Mouse (Mus musculus) cerebellum, adult 2 months (tissue): ENCODE data around the gene Zfp212. TPM values are rescaled to one million over a fixed set of nuclear protein-coding genes. Genes with fewer than 3 reads are reported as not detected.

Experiments
- DNase-seq, 2 experiments: peaks; one replicate each; pipeline ENCODE4 v3.0.0; 2021
- H3K27ac ChIP-seq: fragments of 200-500 bp; 2 replicates; pipeline ENCODE4 v1.5.1; 2012; ENCODE audit warnings: low read length, control low read depth, inconsistent platforms; ENCODE audit not compliant: insufficient read depth
- H3K27me3 ChIP-seq: fragments of 200-500 bp; 2 replicates; pipeline ENCODE4 v1.6.1; 2012; ENCODE audit warnings: inconsistent platforms, mild to moderate bottlenecking, low read length, moderate library complexity; ENCODE audit not compliant: control insufficient read depth, insufficient read depth
- H3K4me1 ChIP-seq: fragments of 200-500 bp; 2 replicates; pipeline ENCODE4 v1.6.1; 2011; ENCODE audit warnings: low read length; ENCODE audit not compliant: control insufficient read depth, insufficient read depth
- H3K4me3 ChIP-seq: fragments of 200-500 bp; replicated peaks from 2 replicates; pipeline ENCODE3; 2011; ENCODE audit warnings: mild to moderate bottlenecking, low read depth, low read length, control low read depth; ENCODE audit not compliant: insufficient read depth
- CTCF ChIP-seq: fragments of 200-500 bp; IDR thresholded peaks from 2 replicates; pipeline ENCODE4 v1.5.1; 2011; ENCODE audit warnings: low read depth, mild to moderate bottlenecking, control low read depth, low read length, moderate library complexity, borderline replicate concordance; ENCODE audit not compliant: insufficient read depth
- POLR2A ChIP-seq: fragments of 200-500 bp; IDR thresholded peaks from 2 replicates; pipeline ENCODE4 v1.6.1; 2011; ENCODE audit warnings: low read length, control low read depth, borderline replicate concordance; ENCODE audit not compliant: insufficient read depth
- WGBS: fragments of 180-500 bp; shearing (Covaris S2); methylation state at CpG from one replicate; pipeline ENCODE4 v1.1.7; 2018; 5-methylcytosine and 5-hydroxymethylcytosine counted together
- polyA plus RNA-seq: library from polyadenylated mRNA; depleted of rRNA; stranded (reverse); fragments of >200 nt; gene quantifications from 2 replicates; pipeline ENCODE4 v1.2.3, GENCODE M21; 2012

The Zfp212 gene
- polyA plus RNA-seq, 1 experiment, result 17.2 TPM

- H3K4me3 ChIP-seq, result no peak overlapping the region
- H3K4me1 ChIP-seq, result no peaks in the 10 kb centered on the region; the same call in none of the 2 replicates
- no peaks in the 10 kb centered on the region for H3K27me3 ChIP-seq
- DNase-seq, result no peak
- H3K27ac ChIP-seq, result no peak overlapping the region
- WGBS, result 91% methylated on average over 8 of the region's 8 CpGs
- TF ChIP-seq CTCF (no peak), POLR2A (no peak)
Observed at GRCm38 (mm10) chr6:47888812-47889383, 31.4 kb upstream of the Zfp212 start.

- no peak for DNase-seq
- TF ChIP-seq CTCF, result no peak
- no peak for TF ChIP-seq POLR2A
- 93% methylated on average over 6 of the region's 6 CpGs for WGBS
- H3K27ac ChIP-seq, result no peak overlapping the region
- H3K4me3 ChIP-seq, result no peak overlapping the region
- no peaks in the 10 kb centered on the region for H3K27me3 ChIP-seq
- H3K4me1 ChIP-seq, result peaks cover 4% of the 10 kb centered on the region
Observed at GRCm38 (mm10) chr6:47899416-47899815, 20.9 kb upstream of the Zfp212 start.

DNA sequence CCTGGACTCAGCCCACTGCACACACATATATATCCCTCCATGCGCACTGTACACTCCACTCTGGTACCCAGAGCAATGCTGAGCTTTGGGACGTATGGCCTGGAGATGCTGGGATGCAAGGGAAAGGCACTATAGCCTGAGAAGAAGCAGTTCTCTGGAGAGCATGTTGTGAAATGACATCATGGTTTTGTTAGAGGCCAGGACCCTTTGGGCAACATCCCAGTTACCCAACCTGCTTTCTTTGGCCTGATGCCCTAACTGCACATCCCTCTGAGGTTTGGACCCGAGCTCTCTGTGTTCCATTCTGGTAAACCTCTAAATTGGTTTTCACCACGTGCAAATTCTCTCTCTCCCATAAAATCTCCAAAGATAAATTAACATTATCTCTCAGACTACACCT, 16.7 kb upstream of the Zfp212 start:
- 15% methylated on average over 4 of the region's 4 CpGs for WGBS
- TF ChIP-seq POLR2A (no peak), CTCF (no peak)
- Histone ChIP-seq H3K27ac (peak overlapping the region; percentile 49), H3K4me1 (peaks cover 4% of the 10 kb centered on the region), H3K4me3 (no peak overlapping the region), H3K27me3 (no peaks in the 10 kb centered on the region)
- DNase-seq, result peak; percentile 77 to 88

DNA sequence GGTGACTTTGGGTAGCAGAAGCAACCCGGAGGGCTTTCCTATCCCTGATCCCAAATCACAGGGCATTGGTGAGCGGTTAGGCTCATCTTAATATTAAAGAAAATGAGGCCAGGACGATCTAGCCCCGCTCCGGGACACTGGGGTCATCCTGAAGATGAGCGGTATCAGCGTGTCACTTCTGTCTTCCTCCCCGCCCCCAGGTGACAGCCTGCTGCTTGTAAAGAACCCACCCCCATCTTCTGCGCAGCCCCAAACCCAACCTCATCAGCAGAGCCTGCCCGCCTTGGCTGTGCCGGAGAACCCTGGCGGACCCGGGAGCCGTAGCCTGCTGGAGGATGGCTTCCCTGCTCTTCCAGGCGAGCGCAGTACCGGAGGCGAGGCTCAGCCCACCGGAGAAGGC, 15.9 kb upstream of the Zfp212 start:
- no peaks in the 10 kb centered on the region for H3K27me3 ChIP-seq
- peaks cover 4% of the 10 kb centered on the region for H3K4me1 ChIP-seq
- TF ChIP-seq CTCF, result no peak
- TF ChIP-seq POLR2A, result no peak
- DNase-seq, result no peak
- H3K4me3 ChIP-seq, result no peak overlapping the region
- no peak overlapping the region for H3K27ac ChIP-seq
- 79% methylated on average over 19 of the region's 19 CpGs for WGBS

- Histone ChIP-seq H3K27ac (no peak overlapping the region), H3K4me3 (no peak overlapping the region), H3K4me1 (peaks cover 4% of the 10 kb centered on the region), H3K27me3 (no peaks in the 10 kb centered on the region)
- no peak for TF ChIP-seq CTCF
- WGBS, result 72% methylated on average over 44 of the region's 44 CpGs
- no peak for DNase-seq
Observed at GRCm38 (mm10) chr6:47904917-47905695, 15.2 kb upstream of the Zfp212 start.

DNA sequence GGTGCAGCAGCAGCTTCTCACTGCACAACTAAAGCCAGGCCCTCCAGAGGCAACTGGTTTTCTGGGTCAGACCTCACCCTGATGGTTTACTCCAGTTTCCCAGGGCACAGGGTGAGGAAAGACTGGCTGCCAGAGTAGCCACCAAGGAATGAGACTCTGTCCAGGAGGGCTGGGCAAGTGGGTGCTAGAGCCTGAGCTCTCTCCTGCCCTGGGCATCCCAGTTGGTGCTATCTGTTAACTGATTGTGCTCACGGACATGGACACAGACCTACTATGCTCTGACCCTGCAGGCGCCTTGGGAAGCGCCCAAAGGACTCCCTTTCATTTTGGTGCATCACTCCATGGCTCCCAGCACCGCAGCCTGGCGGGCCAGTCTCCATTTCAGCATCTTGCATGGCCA, 13.9 kb upstream of the Zfp212 start:
- Histone ChIP-seq H3K27me3 (no peaks in the 10 kb centered on the region), H3K4me3 (no peak overlapping the region), H3K4me1 (peaks cover 4% of the 10 kb centered on the region), H3K27ac (no peak overlapping the region)
- WGBS, result 91% methylated on average over 5 of the region's 5 CpGs
- TF ChIP-seq CTCF (no peak), POLR2A (no peak)
- DNase-seq, result no peak

DNA sequence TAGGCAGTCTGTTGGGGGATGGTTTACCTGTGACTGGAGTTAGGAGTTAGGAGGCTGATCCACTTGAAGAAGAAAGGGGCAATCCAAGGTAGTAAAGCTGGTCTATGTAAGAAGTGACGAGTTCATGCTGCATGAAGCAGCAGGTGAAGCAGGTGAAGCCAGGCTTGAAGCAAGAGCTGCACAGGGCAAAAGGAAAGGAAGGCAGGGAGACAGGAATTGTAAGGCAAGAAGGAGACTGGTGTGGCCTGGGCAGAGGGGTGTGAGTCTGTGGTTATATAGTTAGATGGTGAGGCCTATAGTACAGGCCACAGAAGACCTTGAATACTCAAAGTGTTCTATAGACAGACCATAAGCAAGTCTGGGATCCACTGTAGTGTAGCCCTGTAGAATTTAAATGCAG, 11.3 kb upstream of the Zfp212 start:
- Histone ChIP-seq H3K27me3 (no peaks in the 10 kb centered on the region), H3K4me1 (no peaks in the 10 kb centered on the region), H3K4me3 (no peak overlapping the region), H3K27ac (no peak overlapping the region)
- 71% methylated on average over 1 of the region's 1 CpGs for WGBS
- TF ChIP-seq POLR2A (no peak), CTCF (no peak)
- DNase-seq, result no peak

DNA sequence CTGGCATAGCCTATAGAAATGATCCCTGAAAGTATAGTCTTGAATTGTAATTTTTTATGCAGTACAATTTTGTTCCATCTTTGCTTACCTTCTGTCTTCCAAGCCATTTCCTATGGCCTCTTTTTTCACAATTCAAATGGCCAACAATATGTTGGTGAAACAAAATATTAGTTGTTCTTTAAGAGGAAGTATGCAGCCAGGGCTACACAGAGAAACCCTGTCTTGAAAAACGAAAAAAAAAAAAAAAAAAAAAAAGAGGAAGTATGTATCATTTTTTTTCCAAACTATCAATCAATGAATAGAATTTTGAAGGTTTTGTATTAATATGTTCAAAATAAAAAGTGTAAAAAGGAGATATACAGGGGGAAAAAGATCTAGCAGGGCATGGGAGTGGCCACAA, 8.6 kb upstream of the Zfp212 start:
- Histone ChIP-seq H3K27me3 (no peaks in the 10 kb centered on the region), H3K4me3 (no peak overlapping the region), H3K27ac (no peak overlapping the region), H3K4me1 (no peaks in the 10 kb centered on the region)
- no peak for DNase-seq
- no peak for TF ChIP-seq CTCF
- no peak for TF ChIP-seq POLR2A
- WGBS, result 47% methylated on average over 1 of the region's 1 CpGs
